Mouse (Mus musculus): ENCODE results near the gene Dennd6b. TPM values are rescaled to one million over a fixed set of nuclear protein-coding genes. Genes with fewer than 3 reads are reported as not detected.

Dennd6b gene
- polyA plus RNA-seq, 1 experiment = 9.1 TPM

DNA sequence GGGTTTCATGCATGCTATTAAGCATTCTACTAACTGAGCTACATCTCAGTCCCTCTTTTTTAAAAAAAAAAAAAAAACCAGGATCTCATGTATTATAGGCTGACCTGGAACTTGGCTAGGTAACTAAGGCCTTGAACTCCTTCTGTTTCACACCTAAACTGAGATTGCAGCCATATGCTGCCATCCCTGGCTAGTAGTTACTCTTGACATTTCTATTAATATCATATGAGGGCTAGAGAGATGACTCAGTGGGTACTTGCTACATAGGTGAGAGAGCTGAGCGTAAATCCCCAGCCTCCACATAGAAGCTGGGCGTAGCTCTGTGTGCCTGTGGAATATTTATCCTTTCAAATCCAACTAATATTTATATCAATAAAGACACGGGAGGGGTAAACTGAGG, 18.7 kb upstream of the Dennd6b start:
- H3K27ac ChIP-seq (ENCODE audit: insufficient read depth, low read length) = no peak overlapping the region
- no peaks in the 10 kb centered on the region for H3K9me3 ChIP-seq (replicated peaks; ENCODE audit: control insufficient read depth, insufficient read depth, low read length, poor library complexity, severe bottlenecking)
- H3K36me3 ChIP-seq (ENCODE audit: control insufficient read depth, insufficient read depth, low read length, poor library complexity, severe bottlenecking) = no peaks in the 10 kb centered on the region
- peaks cover 2% of the 10 kb centered on the region for H3K4me1 ChIP-seq (ENCODE audit: control insufficient read depth, insufficient read depth, low read length)
- H3K4me3 ChIP-seq (ENCODE audit: low read depth, low read length) = no peak overlapping the region
- no peak for TF ChIP-seq CTCF (IDR thresholded peaks at IDR 0.05; ENCODE audit: low read depth, low read length)
- no peak for TF ChIP-seq POLR2A (IDR thresholded peaks at IDR 0.05; ENCODE audit: insufficient read depth, low read length)
- no peak for TF ChIP-seq EP300 (IDR thresholded peaks at IDR 0.05; ENCODE audit: insufficient read depth, low read depth, low read length)
- H3K27me3 ChIP-seq (ENCODE audit: control insufficient read depth, insufficient read depth, low read length, poor library complexity, severe bottlenecking) = no peaks in the 10 kb centered on the region
- no peak overlapping the region for H3K9ac ChIP-seq (ENCODE audit: low read depth, poor library complexity, severe bottlenecking)

GRCm38 (mm10) chr15:89213517-89213916, 17.2 kb upstream of the Dennd6b start:
- H3K9me3 ChIP-seq (replicated peaks; ENCODE audit: control insufficient read depth, insufficient read depth, low read length, poor library complexity, severe bottlenecking) = no peaks in the 10 kb centered on the region
- H3K27ac ChIP-seq (ENCODE audit: insufficient read depth, low read length) = no peak overlapping the region
- H3K9ac ChIP-seq (ENCODE audit: low read depth, poor library complexity, severe bottlenecking) = no peak overlapping the region
- H3K4me1 ChIP-seq (ENCODE audit: control insufficient read depth, insufficient read depth, low read length) = peaks cover 2% of the 10 kb centered on the region
- no peaks in the 10 kb centered on the region for H3K27me3 ChIP-seq (ENCODE audit: control insufficient read depth, insufficient read depth, low read length, poor library complexity, severe bottlenecking)
- TF ChIP-seq POLR2A (IDR thresholded peaks at IDR 0.05; ENCODE audit: insufficient read depth, low read length) = no peak
- no peak for TF ChIP-seq EP300 (IDR thresholded peaks at IDR 0.05; ENCODE audit: insufficient read depth, low read depth, low read length)
- TF ChIP-seq CTCF (IDR thresholded peaks at IDR 0.05; ENCODE audit: low read depth, low read length) = no peak
- no peak overlapping the region for H3K4me3 ChIP-seq (ENCODE audit: low read depth, low read length)
- no peaks in the 10 kb centered on the region for H3K36me3 ChIP-seq (ENCODE audit: control insufficient read depth, insufficient read depth, low read length, poor library complexity, severe bottlenecking)

DNA sequence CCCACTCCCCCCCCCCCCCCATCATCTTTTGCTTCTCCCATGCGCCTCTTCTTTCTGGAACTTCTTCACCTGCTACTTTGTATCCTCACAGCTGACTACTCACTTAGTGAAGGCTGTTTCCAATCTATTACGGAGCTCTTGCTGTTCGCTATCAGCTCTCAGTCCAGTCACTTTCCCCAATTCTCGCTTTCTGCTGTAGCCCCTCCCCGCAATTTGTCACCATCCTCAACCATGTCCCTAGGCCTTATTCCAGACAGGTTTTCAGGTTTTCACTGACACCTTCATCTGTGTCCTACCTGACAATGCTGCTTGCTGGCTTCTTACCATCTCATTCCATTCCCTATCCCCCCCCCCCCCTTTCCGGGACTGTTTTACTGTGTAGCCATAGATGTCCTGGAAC, 16.2 kb upstream of the Dennd6b start:
- Histone ChIP-seq H3K27me3 (ENCODE audit: control insufficient read depth, insufficient read depth, low read length, poor library complexity, severe bottlenecking) (no peaks in the 10 kb centered on the region), H3K27ac (ENCODE audit: insufficient read depth, low read length) (no peak overlapping the region), H3K9me3 (replicated peaks; ENCODE audit: control insufficient read depth, insufficient read depth, low read length, poor library complexity, severe bottlenecking) (no peaks in the 10 kb centered on the region), H3K4me3 (ENCODE audit: low read depth, low read length) (no peak overlapping the region), H3K4me1 (ENCODE audit: control insufficient read depth, insufficient read depth, low read length) (peaks cover 2% of the 10 kb centered on the region), H3K36me3 (ENCODE audit: control insufficient read depth, insufficient read depth, low read length, poor library complexity, severe bottlenecking) (no peaks in the 10 kb centered on the region), H3K9ac (ENCODE audit: low read depth, poor library complexity, severe bottlenecking) (no peak overlapping the region)
- TF ChIP-seq CTCF (IDR thresholded peaks at IDR 0.05; ENCODE audit: low read depth, low read length) = no peak
- TF ChIP-seq EP300 (IDR thresholded peaks at IDR 0.05; ENCODE audit: insufficient read depth, low read depth, low read length) = no peak
- no peak for TF ChIP-seq POLR2A (IDR thresholded peaks at IDR 0.05; ENCODE audit: insufficient read depth, low read length)

DNA sequence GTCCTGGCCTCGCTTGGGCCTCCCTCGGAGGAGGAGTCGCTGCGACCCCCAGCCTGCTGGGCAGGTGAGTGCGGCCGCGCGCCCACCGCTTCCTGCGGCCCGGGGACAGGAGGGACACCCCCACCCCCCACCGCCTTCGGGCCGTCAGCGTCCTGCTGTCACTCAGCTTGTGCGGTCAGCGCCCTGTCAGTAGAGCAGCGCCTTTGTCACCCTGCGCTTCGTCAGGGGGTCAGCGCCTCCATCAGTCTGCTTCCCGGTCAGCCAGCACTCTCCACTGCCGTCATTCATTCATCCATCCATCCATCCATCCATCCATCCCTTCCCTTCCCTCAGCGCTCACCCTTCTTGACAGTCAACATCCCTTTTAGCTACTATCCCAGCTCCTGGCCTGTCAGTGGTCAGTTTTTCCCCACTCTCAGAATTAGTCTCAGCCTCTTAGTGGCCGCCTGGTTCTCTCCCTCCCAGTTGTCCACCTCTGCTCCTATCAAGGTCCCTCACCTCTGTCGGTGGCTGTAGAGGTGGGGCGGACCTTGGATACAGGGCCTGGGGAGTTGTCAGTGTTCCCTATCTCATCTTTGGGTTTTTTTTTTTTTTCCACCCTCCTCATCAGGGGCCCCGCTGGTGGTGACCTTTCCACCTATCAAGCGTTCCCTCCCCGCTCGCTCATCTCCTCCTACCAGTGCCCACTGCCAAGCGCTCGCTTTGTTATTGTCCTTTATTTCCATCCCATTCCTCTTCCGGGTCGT, 15.6 kb upstream of the Dennd6b start:
- H3K4me3 ChIP-seq (ENCODE audit: low read depth, low read length) = peak overlapping the region; percentile 87
- peak overlapping the region; percentile 94 for H3K9ac ChIP-seq (ENCODE audit: low read depth, poor library complexity, severe bottlenecking)
- TF ChIP-seq EP300 (IDR thresholded peaks at IDR 0.05; ENCODE audit: insufficient read depth, low read depth, low read length) (no peak), POLR2A (IDR thresholded peaks at IDR 0.05; ENCODE audit: insufficient read depth, low read length) (no peak), CTCF (IDR thresholded peaks at IDR 0.05; ENCODE audit: low read depth, low read length) (no peak)
- H3K4me1 ChIP-seq (ENCODE audit: control insufficient read depth, insufficient read depth, low read length) = peaks cover 2% of the 10 kb centered on the region
- no peaks in the 10 kb centered on the region for H3K36me3 ChIP-seq (ENCODE audit: control insufficient read depth, insufficient read depth, low read length, poor library complexity, severe bottlenecking)
- no peaks in the 10 kb centered on the region for H3K9me3 ChIP-seq (replicated peaks; ENCODE audit: control insufficient read depth, insufficient read depth, low read length, poor library complexity, severe bottlenecking)
- no peak overlapping the region for H3K27ac ChIP-seq (ENCODE audit: insufficient read depth, low read length)
- H3K27me3 ChIP-seq (ENCODE audit: control insufficient read depth, insufficient read depth, low read length, poor library complexity, severe bottlenecking) = no peaks in the 10 kb centered on the region

- H3K9me3 ChIP-seq (replicated peaks; ENCODE audit: control insufficient read depth, insufficient read depth, low read length, poor library complexity, severe bottlenecking) = no peaks in the 10 kb centered on the region
- TF ChIP-seq EP300 (IDR thresholded peaks at IDR 0.05; ENCODE audit: insufficient read depth, low read depth, low read length) (0 out of 2 replicates have a peak, but pooled peaks have one; percentile 12), CTCF (IDR thresholded peaks at IDR 0.05; ENCODE audit: low read depth, low read length) (peak; percentile 3), POLR2A (IDR thresholded peaks at IDR 0.05; ENCODE audit: insufficient read depth, low read length) (no peak)
- peak within 1 kb of the TSS; percentile 51; the same call in 1 of the 2 replicates for H3K27ac ChIP-seq (ENCODE audit: insufficient read depth, low read length)
- no peaks in the 10 kb centered on the region for H3K36me3 ChIP-seq (ENCODE audit: control insufficient read depth, insufficient read depth, low read length, poor library complexity, severe bottlenecking)
- H3K4me1 ChIP-seq (ENCODE audit: control insufficient read depth, insufficient read depth, low read length) = peaks cover 2% of the 10 kb centered on the region
- H3K9ac ChIP-seq (ENCODE audit: low read depth, poor library complexity, severe bottlenecking) = peak within 1 kb of the TSS; percentile 94
- H3K4me3 ChIP-seq (ENCODE audit: low read depth, low read length) = peak within 1 kb of the TSS; percentile 97
- no peaks in the 10 kb centered on the region for H3K27me3 ChIP-seq (ENCODE audit: control insufficient read depth, insufficient read depth, low read length, poor library complexity, severe bottlenecking)
These were observed 14.8 kb upstream of the Dennd6b start, which contains the start of gene Ppp6r2 for GRCm38 (mm10) chr15:89210915-89211715. Gene Ppp6r2 (plus strand): TSS chr15:89211553.
